Mouse (Mus musculus) gastrocnemius, adult 18-20 months (tissue): ENCODE results near the gene Olfr5. TPM values are rescaled to one million over a fixed set of nuclear protein-coding genes. Genes with fewer than 3 reads are reported as not detected.
"Not testable (repeated sequence)": the region's sequence is repeated elsewhere in the genome, so short reads cannot be mapped to it uniquely, and the experiment has no call there.

Experiments
- DNase-seq: peaks from one replicate; pipeline ENCODE4 v3.0.0; 2021; ENCODE audit warnings: low spot score
- long read RNA-seq, 2 experiments: library from polyadenylated mRNA; stranded (forward); transcript quantifications; one replicate each; pipeline ENCODE4 v2.0.0; 2021
- total RNA-seq, 2 experiments: library from RNA; stranded (reverse); gene quantifications; 2 replicates each; pipeline ENCODE4 v1.2.3; 2021

The Olfr5 gene
- total RNA-seq, result not detected
- long read RNA-seq, experiment 1, result 0 reads
- long read RNA-seq, experiment 2, result 0 reads

GRCm38 (mm10) chr7:6486841-6487240, at the start of gene Olfr5:
Gene Olfr5, minus strand, starts transcription at chr7:6486941.
- DNase-seq, result no peak

GRCm38 (mm10) chr7:6526141-6526540, 39.4 kb upstream of the Olfr5 start:
- DNase-seq, result no peak

DNA sequence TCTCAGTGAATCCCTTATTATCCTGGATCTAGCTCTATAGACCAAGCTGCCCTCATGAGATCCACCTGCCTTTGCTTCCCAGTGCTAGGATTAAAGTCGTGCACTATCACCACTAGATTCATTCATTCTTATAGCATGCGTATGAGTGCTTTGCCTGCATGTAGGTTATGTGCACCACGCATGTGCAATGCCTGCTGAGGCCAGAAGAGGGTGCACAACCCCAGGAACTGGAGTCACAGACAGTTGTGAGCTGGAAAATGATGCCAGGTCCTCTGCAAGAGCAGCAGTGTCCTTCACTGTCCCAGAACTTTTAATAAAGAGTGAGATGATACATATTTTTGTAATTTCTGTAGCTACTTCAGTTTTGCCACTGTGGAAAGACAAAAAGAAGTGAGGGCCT, 38.3 kb upstream of the Olfr5 start:
- DNase-seq, result no peak

- no peak for DNase-seq
Measured at GRCm38 (mm10) chr7:6522850-6523249, 36.1 kb upstream of the Olfr5 start, which contains the start of gene Olfr1349. Gene Olfr1349, minus strand, starts transcription at chr7:6522950.

DNA sequence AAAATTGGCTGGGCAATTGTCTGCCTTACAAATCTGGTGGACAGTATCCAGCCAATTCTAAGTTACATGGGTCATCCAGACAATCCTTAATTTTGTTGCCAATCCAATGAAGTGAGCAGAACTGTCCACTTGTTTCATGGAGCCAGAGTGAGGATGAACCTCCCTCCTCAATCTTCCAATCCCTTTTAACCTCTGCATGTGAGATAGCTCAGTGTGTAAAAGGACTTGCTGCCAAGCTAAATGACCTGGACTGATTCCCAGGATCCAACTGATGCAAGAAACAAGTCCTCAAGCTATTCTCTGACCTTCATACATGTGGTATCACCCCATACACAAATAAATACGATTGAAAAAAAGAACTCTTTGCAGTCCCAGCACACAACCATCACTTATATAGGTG, 34.9 kb upstream of the Olfr5 start:
- no peak for DNase-seq

GRCm38 (mm10) chr7:6508648-6509047, 21.9 kb upstream of the Olfr5 start, which contains the start of gene Olfr1348:
Gene Olfr1348, minus strand, starts transcription at chr7:6508748.
- DNase-seq, result no peak

DNA sequence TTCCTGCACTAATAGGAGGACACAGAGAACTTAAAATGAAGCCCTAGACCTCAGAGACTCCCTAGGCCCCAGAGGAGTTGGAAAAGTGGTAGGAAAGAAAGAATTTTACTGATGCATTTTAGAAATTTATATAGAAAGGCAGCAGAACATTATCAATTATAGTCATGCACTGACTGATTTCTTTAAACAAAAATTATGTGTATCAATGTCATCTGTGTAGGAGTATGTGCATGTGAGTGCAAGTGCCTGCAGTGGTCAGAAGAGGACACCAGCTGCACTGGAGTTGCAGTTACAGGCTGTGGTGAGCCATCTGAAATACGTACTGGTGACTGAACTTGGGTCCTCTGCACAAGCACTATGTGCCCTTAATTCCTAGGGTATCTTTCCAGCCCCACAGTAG, 12.9 kb upstream of the Olfr5 start, which contains the start of gene Olfr1347:
Olfr1347 (minus strand) TSS at position 101 of the 400 bp plus-strand sequence.
- DNase-seq, result no peak

GRCm38 (mm10) chr7:6477633-6478032, 9.1 kb downstream of the Olfr5 start:
- not testable (repeated sequence) for DNase-seq

DNA sequence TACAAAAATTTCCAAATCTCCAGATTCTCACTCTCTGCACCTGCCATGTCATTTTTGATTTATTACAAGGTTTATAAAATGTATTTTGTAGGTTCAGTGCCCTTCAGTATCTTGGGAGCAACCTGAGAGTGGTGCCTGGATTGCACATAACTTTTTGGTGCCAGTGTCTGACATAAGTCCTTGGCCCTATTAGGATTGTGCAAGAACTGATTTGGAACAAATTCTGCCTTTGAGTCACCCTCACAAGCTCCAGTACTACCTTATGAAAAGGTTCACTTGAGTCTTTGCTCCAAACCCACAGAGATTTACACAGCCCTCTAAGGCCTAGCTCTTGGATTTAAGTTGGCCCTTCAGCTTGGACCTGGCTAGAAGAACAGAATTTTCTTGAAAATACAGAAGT, 19.8 kb downstream of the Olfr5 start, which contains the start of gene Olfr1346:
Olfr1346 (plus strand) TSS at position 151 of the 400 bp plus-strand sequence.
- DNase-seq, result no peak

- DNase-seq, result no peak
Measured at GRCm38 (mm10) chr7:6456399-6456798, 30.3 kb downstream of the Olfr5 start.

DNA sequence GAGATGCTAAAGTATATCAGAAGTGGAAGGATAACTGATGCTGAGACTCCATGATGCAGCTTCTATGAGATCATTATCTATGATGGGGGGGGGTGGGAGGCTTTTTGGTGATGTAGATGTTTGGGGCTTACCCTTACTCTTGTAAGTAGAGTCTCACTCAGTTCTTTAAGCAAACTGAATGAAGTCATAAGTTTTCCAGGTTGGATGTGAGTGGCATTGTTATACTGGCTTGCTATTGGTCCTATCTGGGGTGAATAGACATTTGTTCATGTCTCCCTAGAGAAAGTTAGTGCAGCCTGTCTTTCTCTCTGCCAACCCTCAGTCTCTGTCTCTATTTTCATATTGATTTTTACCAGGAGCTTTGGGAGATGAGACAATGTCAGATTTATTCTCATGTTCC, 30.9 kb downstream of the Olfr5 start, which contains the start of gene Olfr1336:
Olfr1336 (plus strand) TSS at position 301 of the 400 bp plus-strand sequence.
- no peak for DNase-seq

GRCm38 (mm10) chr7:6447771-6448170, 39.0 kb downstream of the Olfr5 start:
- DNase-seq, result no peak

GRCm38 (mm10) chr7:6441173-6441572, 45.6 kb downstream of the Olfr5 start:
- no peak for DNase-seq

DNA sequence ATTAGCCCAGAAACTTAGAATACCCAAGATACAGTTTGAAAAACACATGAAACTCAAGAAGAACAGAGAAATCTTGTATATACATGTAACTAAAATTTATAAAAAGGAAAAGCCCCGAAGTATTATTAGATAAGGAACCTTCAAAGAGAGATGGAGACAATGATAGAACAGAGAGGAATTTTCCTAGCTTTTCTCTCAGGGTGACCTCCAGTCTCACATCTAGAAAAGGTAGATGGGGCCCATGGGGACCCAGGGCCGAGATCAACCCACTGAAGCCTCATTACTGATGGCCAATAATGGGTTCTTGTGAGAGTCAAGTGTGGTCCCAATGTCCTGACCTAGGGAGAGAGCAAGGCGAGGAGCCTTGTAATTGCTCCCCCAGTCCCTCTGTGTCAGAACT, 48.4 kb downstream of the Olfr5 start, which contains the start of gene Olfr1344:
Olfr1344 (plus strand) TSS at position 301 of the 400 bp plus-strand sequence.
- no peak for DNase-seq

DNA sequence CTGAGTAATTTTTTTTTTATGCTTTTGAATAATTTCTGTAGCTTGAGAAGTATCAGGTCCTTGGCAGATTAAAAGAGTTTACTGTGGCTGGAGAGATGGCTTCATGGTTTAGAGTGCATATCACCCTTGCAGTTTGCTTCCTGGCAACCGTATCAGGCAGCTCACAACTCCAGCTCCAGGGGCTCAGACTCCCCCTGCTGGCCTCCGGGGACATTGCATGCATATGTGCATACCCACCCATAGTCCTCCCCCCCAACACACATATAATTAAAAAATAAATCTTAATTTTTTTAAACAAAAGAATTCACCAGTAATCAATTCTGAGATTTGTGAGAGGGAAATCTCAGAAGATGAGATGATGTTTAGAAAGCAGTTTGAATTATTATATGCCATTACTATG, 56.4 kb downstream of the Olfr5 start:
- DNase-seq, result no peak

DNA sequence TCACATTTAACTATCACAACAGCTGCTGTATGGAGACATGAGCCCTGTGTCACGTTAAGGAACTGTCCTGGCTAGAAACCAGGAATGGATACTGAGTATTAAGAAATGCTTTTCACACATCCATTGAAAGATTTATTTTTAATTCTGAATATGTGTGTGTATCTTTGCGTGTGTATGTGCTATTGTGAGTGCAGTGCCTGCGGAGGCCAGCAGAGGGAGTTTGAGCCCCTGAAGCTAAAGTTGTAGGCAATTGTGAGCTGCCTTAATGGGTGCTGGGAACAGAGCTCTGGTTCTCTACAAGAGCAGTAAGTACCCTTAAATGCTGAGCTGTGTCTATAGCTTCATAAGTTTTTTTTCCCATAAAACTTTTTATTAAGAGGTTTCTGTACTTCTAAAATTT, 57.4 kb downstream of the Olfr5 start:
- no peak for DNase-seq

Other genes starting within 250 kb of the Olfr5 start
- gene Epp13, start 234.2 kb downstream of the Olfr5 start, total RNA-seq, result not detected
- 1 to 10 TPM; 3.3 to 4.2 TPM for gene Zfp667, start 200.4 kb downstream of the Olfr5 start, total RNA-seq
- under 1 TPM; 0.43 to 0.50 TPM for gene Zfp583, start 155.7 kb downstream of the Olfr5 start, total RNA-seq
- under 1 TPM; 0.32 to 0.45 TPM for gene Gm3854, start 143.2 kb downstream of the Olfr5 start, total RNA-seq
- gene Zfp78, start 123.7 kb downstream of the Olfr5 start, total RNA-seq, result 1 to 10 TPM; 1.8 to 2.5 TPM
- 1 to 10 TPM in 1 of 2 experiments, under 1 TPM in 1; 0.90 to 1.0 TPM for gene Zfp28, start 103.6 kb downstream of the Olfr5 start, total RNA-seq
- gene Smim17, start 88.2 kb downstream of the Olfr5 start, total RNA-seq, result under 1 TPM; 0.12 to 0.16 TPM
- gene Gm20715, start 76.7 kb downstream of the Olfr5 start, total RNA-seq, result not detected
- gene Olfr1344, start 48.3 kb downstream of the Olfr5 start, total RNA-seq, result not detected
- gene Olfr1336, start 30.8 kb downstream of the Olfr5 start, total RNA-seq, result not detected
- not detected for gene Olfr1346, start 19.8 kb downstream of the Olfr5 start, total RNA-seq
- not detected for gene Olfr1347, start 12.8 kb upstream of the Olfr5 start, total RNA-seq
- not detected for gene Olfr1348, start 21.8 kb upstream of the Olfr5 start, total RNA-seq
- gene Olfr1349, start 36.0 kb upstream of the Olfr5 start, total RNA-seq, result not detected
- not detected for gene Olfr1350, start 77.9 kb upstream of the Olfr5 start, total RNA-seq
- gene Zim1, start 209.5 kb upstream of the Olfr5 start, total RNA-seq, result 1 to 10 TPM; 2.4 to 6.0 TPM
- 1 to 10 TPM; 2.8 to 7.2 TPM for gene Peg3, start 243.5 kb upstream of the Olfr5 start, total RNA-seq
- under 1 TPM in 1 of 2 experiments, not detected in 1; 0.39 TPM for gene Usp29, start 243.6 kb upstream of the Olfr5 start, total RNA-seq